Mouse (Mus musculus) heart, adult 2 months (tissue): ENCODE data around the gene Bckdha.

ENCODE experiments used
- CTCF ChIP-seq: fragments of 200-600 bp; IDR thresholded peaks from 2 replicates; pipeline ENCODE4 v1.8.1; 2022; ENCODE audit warnings: antibody characterized with exemption, mild to moderate bottlenecking, moderate library complexity
- EP300 ChIP-seq: fragments of 200-500 bp; IDR thresholded peaks from 2 replicates; pipeline ENCODE4 v1.6.1; 2011; ENCODE audit warnings: low read depth, low read length, control low read depth; ENCODE audit not compliant: insufficient read depth
- POLR2A ChIP-seq: fragments of 200-500 bp; IDR thresholded peaks from 2 replicates; pipeline ENCODE4 v1.6.1; 2011; ENCODE audit warnings: mild to moderate bottlenecking, low read depth, low read length, control low read depth; ENCODE audit not compliant: insufficient read depth

GRCm38 (mm10) chr7:25618865-25619721 lies 39.7 kb downstream of the Bckdha start, which contains the start of gene Dmac2:
- no peak for TF ChIP-seq CTCF
- peak; percentile 88 for TF ChIP-seq POLR2A
- peak; percentile 81; the same call in 1 of the 2 replicates for TF ChIP-seq EP300
